Mouse (Mus musculus) liver, embryonic 13.5 days (tissue): ENCODE results near the gene Mdga1. TPM values are rescaled to one million over a fixed set of nuclear protein-coding genes. Genes with fewer than 3 reads are reported as not detected.

ENCODE experiments used
- ATAC-seq: fragments of 200-750 bp; cut with Nextera tagmentation; 2 replicates; pipeline ENCODE4 v1.8.0; 2017; ENCODE audit warnings: low read depth, mild to moderate bottlenecking, moderate number of reproducible peaks, moderate library complexity
- DNase-seq: peaks from one replicate; pipeline ENCODE4 v3.0.0; 2022
- H3K27ac ChIP-seq: fragments of 300-500 bp; sonication (generic); 2 replicates; pipeline ENCODE4 v1.5.1; 2015; ENCODE audit warnings: moderate library complexity, mild to moderate bottlenecking, inconsistent platforms
- H3K27me3 ChIP-seq: fragments of 300-500 bp; sonication (generic); 2 replicates; pipeline ENCODE4 v1.6.1; 2015; ENCODE audit warnings: mild to moderate bottlenecking, inconsistent platforms
- H3K36me3 ChIP-seq: fragments of 300-500 bp; sonication (generic); 2 replicates; pipeline ENCODE4 v1.6.1; 2015; ENCODE audit warnings: mild to moderate bottlenecking, inconsistent platforms
- H3K4me1 ChIP-seq: fragments of 300-500 bp; sonication (generic); replicated peaks from 2 replicates; pipeline ENCODE4 v1.6.1; 2015; ENCODE audit warnings: inconsistent platforms
- H3K4me2 ChIP-seq: fragments of 300-500 bp; sonication (generic); 2 replicates; pipeline ENCODE4 v1.6.1; 2015; ENCODE audit warnings: inconsistent platforms, mild to moderate bottlenecking, moderate library complexity
- H3K4me3 ChIP-seq: fragments of 300-500 bp; sonication (generic); replicated peaks from 2 replicates; pipeline ENCODE4 v1.5.1; 2015; ENCODE audit warnings: mild to moderate bottlenecking, inconsistent platforms
- H3K9ac ChIP-seq: fragments of 300-500 bp; sonication (generic); 2 replicates; pipeline ENCODE4 v1.6.1; 2015; ENCODE audit warnings: mild to moderate bottlenecking, inconsistent platforms
- H3K9me3 ChIP-seq: fragments of 300-500 bp; sonication (generic); replicated peaks from 2 replicates; pipeline ENCODE4 v1.6.1; 2016; ENCODE audit warnings: inconsistent platforms
- WGBS: fragments of 180-500 bp; shearing (Covaris S2); methylation state at CpG from one replicate; pipeline ENCODE4 v1.1.7; 2015; ENCODE audit not compliant: insufficient replicate concordance; 5-methylcytosine and 5-hydroxymethylcytosine counted together
- polyA plus RNA-seq: library from polyadenylated mRNA; unstranded; fragments of >200 nt; fragmentation: Nextera tagmentation; extraction: Ambion mirVana; gene quantifications from 2 replicates; pipeline ENCODE4 v1.2.1, GENCODE M21; 2015

The Mdga1 gene
- polyA plus RNA-seq, 1 experiment from 2014 or later = 1.1 TPM

- Histone ChIP-seq H3K36me3 (no peaks in the 10 kb centered on the region), H3K4me3 (no peak overlapping the region), H3K9ac (no peak overlapping the region), H3K27ac (no peak overlapping the region), H3K27me3 (0 out of 2 replicates have a peak, but pooled peaks cover 3% of the 10 kb centered on the region), H3K9me3 (no peaks in the 10 kb centered on the region), H3K4me2 (no peak overlapping the region), H3K4me1 (no peaks in the 10 kb centered on the region)
- ATAC-seq (no peak), DNase-seq (no peak)
- 70% methylated on average over 8 of the region's 8 CpGs for WGBS
These were observed 19.3 kb downstream of the Mdga1 start for GRCm38 (mm10) chr17:29950574-29950973.

GRCm38 (mm10) chr17:29947271-29947714 is 22.6 kb downstream of the Mdga1 start:
- WGBS = 43% methylated on average over 5 of the region's 5 CpGs
- 0 out of 2 replicates have a peak, but pooled peaks cover 3% of the 10 kb centered on the region for H3K27me3 ChIP-seq
- no peak for DNase-seq

DNA sequence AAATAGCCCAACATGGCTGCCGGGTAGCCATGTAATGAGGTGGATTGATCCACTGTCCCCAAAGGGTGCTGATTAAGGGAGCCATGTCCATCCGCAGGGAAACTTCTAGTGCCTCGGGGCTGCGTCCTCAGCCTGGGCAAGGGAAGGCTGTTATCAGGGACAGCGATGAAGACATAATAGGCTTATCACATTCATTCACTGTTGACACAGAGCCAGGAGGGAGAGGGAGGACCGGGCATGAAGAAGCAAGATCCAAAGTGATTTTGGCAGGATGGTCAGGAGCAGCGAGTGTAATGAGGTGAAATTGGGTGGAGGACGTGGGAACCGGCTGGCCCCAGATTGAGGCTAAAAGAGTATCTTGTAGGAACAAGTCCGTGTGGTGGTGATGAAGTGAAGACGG is 25.5 kb downstream of the Mdga1 start:
- H3K27me3 ChIP-seq = 0 out of 2 replicates have a peak, but pooled peaks cover 3% of the 10 kb centered on the region
- H3K9me3 ChIP-seq = no peaks in the 10 kb centered on the region
- no peaks in the 10 kb centered on the region for H3K4me1 ChIP-seq
- no peak overlapping the region for H3K9ac ChIP-seq
- 53% methylated on average over 11 of the region's 11 CpGs for WGBS
- no peaks in the 10 kb centered on the region for H3K36me3 ChIP-seq
- H3K4me2 ChIP-seq = no peak overlapping the region
- H3K27ac ChIP-seq = no peak overlapping the region
- DNase-seq (no peak), ATAC-seq (no peak)
- no peak overlapping the region for H3K4me3 ChIP-seq

More at GRCm38 (mm10) chr17:29947271-29947714, 22.6 kb downstream of the Mdga1 start:
- Histone ChIP-seq H3K4me2 (no peak overlapping the region), H3K9me3 (no peaks in the 10 kb centered on the region), H3K4me1 (no peaks in the 10 kb centered on the region), H3K27ac (no peak overlapping the region), H3K9ac (no peak overlapping the region), H3K4me3 (no peak overlapping the region), H3K36me3 (no peaks in the 10 kb centered on the region)
- no peak for ATAC-seq

GRCm38 (mm10) chr17:29939011-29939410 is 30.9 kb downstream of the Mdga1 start:
- no peak for ATAC-seq
- Histone ChIP-seq H3K4me2 (no peak overlapping the region), H3K4me3 (no peak overlapping the region), H3K27ac (no peak overlapping the region), H3K9ac (no peak overlapping the region), H3K27me3 (no peaks in the 10 kb centered on the region), H3K36me3 (no peaks in the 10 kb centered on the region), H3K4me1 (no peaks in the 10 kb centered on the region), H3K9me3 (no peaks in the 10 kb centered on the region)
- no peak for DNase-seq
- WGBS = 74% methylated on average over 5 of the region's 5 CpGs

- Histone ChIP-seq H3K9me3 (no peaks in the 10 kb centered on the region), H3K4me1 (no peaks in the 10 kb centered on the region), H3K9ac (no peak overlapping the region), H3K4me2 (no peak overlapping the region), H3K36me3 (no peaks in the 10 kb centered on the region), H3K4me3 (no peak overlapping the region), H3K27ac (no peak overlapping the region), H3K27me3 (peaks cover 10% of the 10 kb centered on the region)
- no peak for ATAC-seq
- no peak for DNase-seq
- 76% methylated on average over 9 of the region's 9 CpGs for WGBS
These were observed 32.5 kb downstream of the Mdga1 start for GRCm38 (mm10) chr17:29937350-29937781.

DNA sequence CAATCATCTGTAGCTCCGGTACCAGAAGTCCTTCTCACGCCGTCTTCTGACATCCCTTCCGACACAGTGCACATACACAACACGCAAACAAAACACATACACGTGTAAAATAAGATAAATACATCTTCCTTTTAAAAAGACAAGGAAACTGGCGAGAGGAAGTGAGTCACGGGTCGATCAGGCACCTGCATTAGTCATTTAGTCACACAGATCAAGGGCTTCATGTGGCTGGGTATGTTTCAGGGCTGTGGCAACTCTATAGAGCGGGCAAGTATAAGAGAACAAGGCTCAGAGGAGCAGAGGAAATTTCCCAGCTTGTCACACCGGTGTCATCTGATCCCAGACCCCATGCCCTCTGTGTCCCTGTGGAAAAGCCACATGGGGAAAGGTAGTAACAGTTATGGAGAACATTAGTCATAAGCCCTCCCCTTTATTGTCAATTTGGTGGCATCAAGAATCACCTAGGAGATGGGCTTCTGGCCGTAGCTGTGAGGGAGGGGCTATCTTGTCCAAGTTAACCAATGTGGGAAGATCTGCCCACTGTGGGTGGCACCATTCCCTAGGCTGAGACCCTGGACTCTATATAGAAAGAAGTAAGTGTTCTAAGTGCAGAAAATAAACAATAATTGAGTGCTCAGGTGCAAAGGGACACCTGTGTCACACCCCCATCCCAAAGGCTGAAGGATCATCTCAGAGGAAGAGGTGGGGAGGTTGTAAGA is 35.6 kb downstream of the Mdga1 start:
- H3K9me3 ChIP-seq = no peaks in the 10 kb centered on the region
- H3K4me3 ChIP-seq = no peak overlapping the region
- no peaks in the 10 kb centered on the region for H3K36me3 ChIP-seq
- DNase-seq (no peak), ATAC-seq (no peak)
- WGBS = 67% methylated on average over 12 of the region's 12 CpGs
- no peaks in the 10 kb centered on the region for H3K4me1 ChIP-seq
- no peak overlapping the region for H3K27ac ChIP-seq
- H3K27me3 ChIP-seq = peaks cover 26% of the 10 kb centered on the region
- no peak overlapping the region for H3K4me2 ChIP-seq
- no peak overlapping the region for H3K9ac ChIP-seq

GRCm38 (mm10) chr17:29932753-29933152 is 37.1 kb downstream of the Mdga1 start:
- no peak overlapping the region for H3K27ac ChIP-seq
- ATAC-seq (no peak), DNase-seq (no peak)
- no peaks in the 10 kb centered on the region for H3K36me3 ChIP-seq
- no peak overlapping the region for H3K9ac ChIP-seq
- H3K4me3 ChIP-seq = no peak overlapping the region
- no peak overlapping the region for H3K4me2 ChIP-seq
- H3K27me3 ChIP-seq = peaks cover 33% of the 10 kb centered on the region
- peaks cover 8% of the 10 kb centered on the region; the same call in 1 of the 2 replicates for H3K4me1 ChIP-seq
- H3K9me3 ChIP-seq = no peaks in the 10 kb centered on the region
- 30% methylated on average over 6 of the region's 6 CpGs for WGBS

DNA sequence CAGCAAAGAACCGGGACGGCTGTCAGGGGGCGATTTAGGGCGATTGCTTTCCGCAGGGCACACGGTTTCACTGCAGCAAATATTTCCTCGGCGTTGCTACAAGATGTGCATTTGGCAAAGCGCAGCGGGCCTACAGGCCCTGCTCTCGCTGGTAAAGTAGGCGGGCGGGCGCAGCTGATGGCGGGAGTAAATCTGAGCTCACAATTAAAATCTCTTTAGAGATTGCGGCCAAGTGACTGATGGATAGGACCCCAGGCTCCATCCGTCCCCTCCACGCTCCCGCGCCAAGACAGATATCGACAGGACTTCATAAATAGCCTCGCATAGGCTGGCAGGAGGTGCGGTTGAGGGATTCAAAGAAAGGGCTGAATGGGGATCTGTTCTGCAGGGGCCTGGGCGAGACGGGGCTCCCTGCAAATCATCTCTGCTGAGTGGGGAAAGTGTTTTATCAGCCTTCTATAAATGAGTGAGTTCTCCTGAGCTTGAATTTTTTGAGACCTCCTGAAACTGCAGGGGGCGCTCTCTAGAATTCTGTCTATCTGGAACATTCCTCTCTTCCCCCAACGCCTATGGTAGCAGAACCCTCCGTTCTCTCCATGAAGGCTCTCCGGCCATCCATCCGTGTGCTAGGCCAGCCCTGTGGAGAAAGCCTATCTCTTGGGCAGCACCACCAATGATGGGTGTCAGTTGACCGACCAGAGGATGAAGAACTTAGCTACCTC is 38.5 kb downstream of the Mdga1 start:
- DNase-seq (no peak), ATAC-seq (no peak)
- WGBS = 70% methylated on average over 31 of the region's 31 CpGs
- Histone ChIP-seq H3K9me3 (no peaks in the 10 kb centered on the region), H3K9ac (no peak overlapping the region), H3K27ac (no peak overlapping the region), H3K36me3 (no peaks in the 10 kb centered on the region), H3K4me1 (peaks cover 8% of the 10 kb centered on the region; the same call in 1 of the 2 replicates), H3K27me3 (peaks cover 38% of the 10 kb centered on the region), H3K4me2 (no peak overlapping the region), H3K4me3 (no peak overlapping the region)

DNA sequence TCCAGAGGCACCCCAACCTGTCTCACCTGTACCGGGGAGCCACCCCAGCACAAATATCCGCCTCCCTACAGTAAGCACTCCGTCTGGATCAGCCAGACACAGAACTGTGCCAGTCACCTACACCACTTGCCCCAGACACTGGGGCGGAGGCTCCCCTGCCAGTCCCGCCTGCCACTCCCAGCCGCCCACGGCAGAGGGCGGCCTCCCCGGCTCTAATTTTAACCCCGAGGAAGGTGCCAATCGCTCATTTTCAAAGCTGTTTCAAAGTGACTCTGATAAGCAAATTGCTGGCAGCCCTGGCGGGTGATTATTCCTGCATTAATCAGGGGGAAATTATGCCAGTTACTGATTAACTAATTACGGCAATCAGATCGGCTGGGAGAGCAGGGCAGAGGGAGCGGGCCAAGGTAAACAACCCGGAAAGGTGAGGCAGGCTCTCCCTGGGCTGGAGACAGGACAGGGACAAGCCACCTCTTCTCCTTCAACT is 41.1 kb downstream of the Mdga1 start:
- H3K27ac ChIP-seq = no peak overlapping the region
- H3K4me3 ChIP-seq = 0 out of 2 replicates have a peak overlapping the region, but pooled peaks have one; percentile 10
- H3K4me1 ChIP-seq = peaks cover 8% of the 10 kb centered on the region; the same call in 1 of the 2 replicates
- no peaks in the 10 kb centered on the region for H3K36me3 ChIP-seq
- ATAC-seq (peak; percentile 47), DNase-seq (peak; percentile 10)
- H3K9me3 ChIP-seq = no peaks in the 10 kb centered on the region
- peak overlapping the region; percentile 38 for H3K4me2 ChIP-seq
- peaks cover 38% of the 10 kb centered on the region for H3K27me3 ChIP-seq
- H3K9ac ChIP-seq = no peak overlapping the region
- 20% methylated on average over 16 of the region's 16 CpGs for WGBS

GRCm38 (mm10) chr17:29925608-29926606 is 44.0 kb downstream of the Mdga1 start:
- DNase-seq (no peak), ATAC-seq (no peak)
- WGBS = 51% methylated on average over 26 of the region's 26 CpGs
- Histone ChIP-seq H3K27me3 (peaks cover 32% of the 10 kb centered on the region), H3K27ac (no peak overlapping the region), H3K4me3 (no peak overlapping the region), H3K4me1 (peaks cover 8% of the 10 kb centered on the region; the same call in 1 of the 2 replicates), H3K4me2 (no peak overlapping the region), H3K9ac (no peak overlapping the region), H3K9me3 (no peaks in the 10 kb centered on the region), H3K36me3 (no peaks in the 10 kb centered on the region)
